Mouse (Mus musculus): ENCODE results near the gene Anks3. TPM values are rescaled to one million over a fixed set of nuclear protein-coding genes. Genes with fewer than 3 reads are reported as not detected.

Gene Anks3
- polyA plus RNA-seq, 1 experiment from 2014 or later, result 39.6 TPM

DNA sequence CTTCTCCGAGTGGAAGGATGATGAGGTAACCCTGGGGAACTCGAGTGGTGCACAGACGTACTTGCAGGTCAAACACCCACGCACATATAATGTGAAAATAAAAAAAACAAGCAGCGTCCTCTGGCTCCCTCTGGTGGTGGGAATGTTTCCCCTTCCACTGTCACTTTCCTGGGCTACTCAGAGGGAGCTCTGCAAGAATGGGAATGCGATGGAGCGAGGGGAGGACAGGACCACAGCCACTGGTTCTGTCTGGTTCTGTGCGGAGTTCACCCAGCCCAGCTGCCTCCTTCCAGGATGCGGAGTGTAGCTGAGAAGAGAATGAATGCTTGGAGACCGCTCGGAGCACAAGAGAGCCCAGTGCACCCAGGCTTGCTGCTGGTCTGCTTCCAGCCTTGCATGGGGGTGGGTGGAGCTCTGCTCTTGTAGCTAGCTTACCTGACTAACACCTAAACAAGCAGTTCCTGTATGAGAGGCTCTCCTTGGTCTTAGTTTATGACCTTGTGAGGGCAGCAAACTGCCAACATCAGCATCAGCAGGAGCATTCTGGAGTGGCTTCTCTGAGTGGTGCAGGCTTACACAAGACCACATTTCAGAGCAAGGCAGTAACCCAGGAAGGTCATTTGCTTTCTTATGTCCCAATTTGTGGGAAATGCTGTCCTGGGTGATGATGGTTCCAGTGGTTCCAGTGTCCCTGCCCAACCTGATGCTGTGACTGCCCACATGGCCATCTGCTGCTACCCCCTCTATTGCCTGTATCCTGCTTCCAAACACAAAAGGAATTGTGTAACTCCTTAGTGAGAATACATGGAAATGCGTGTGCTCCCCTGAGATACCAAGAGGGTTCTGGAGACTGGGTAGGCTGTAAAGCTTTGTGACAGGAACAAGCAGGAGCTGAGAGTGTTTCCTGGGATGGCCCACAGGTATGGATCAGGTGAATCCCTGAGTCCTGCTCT lies 49.9 kb downstream of the Anks3 start:
- no peak overlapping the region for H3K9ac ChIP-seq
- H3K9me3 ChIP-seq, result no peaks in the 10 kb centered on the region
- peaks cover 4% of the 10 kb centered on the region; the same call in 1 of the 2 replicates for H3K4me1 ChIP-seq (replicated peaks)
- H3K27me3 ChIP-seq (replicated peaks), result no peaks in the 10 kb centered on the region
- no peak overlapping the region for H3K4me2 ChIP-seq (replicated peaks)
- peaks cover 36% of the 10 kb centered on the region for H3K36me3 ChIP-seq
- H3K4me3 ChIP-seq (replicated peaks), result no peak overlapping the region
- WGBS, result 35% methylated on average over 12 of the region's 12 CpGs
- peak; percentile 72 for ATAC-seq
- peak overlapping the region; percentile 36; the same call in 1 of the 2 replicates for H3K27ac ChIP-seq

DNA sequence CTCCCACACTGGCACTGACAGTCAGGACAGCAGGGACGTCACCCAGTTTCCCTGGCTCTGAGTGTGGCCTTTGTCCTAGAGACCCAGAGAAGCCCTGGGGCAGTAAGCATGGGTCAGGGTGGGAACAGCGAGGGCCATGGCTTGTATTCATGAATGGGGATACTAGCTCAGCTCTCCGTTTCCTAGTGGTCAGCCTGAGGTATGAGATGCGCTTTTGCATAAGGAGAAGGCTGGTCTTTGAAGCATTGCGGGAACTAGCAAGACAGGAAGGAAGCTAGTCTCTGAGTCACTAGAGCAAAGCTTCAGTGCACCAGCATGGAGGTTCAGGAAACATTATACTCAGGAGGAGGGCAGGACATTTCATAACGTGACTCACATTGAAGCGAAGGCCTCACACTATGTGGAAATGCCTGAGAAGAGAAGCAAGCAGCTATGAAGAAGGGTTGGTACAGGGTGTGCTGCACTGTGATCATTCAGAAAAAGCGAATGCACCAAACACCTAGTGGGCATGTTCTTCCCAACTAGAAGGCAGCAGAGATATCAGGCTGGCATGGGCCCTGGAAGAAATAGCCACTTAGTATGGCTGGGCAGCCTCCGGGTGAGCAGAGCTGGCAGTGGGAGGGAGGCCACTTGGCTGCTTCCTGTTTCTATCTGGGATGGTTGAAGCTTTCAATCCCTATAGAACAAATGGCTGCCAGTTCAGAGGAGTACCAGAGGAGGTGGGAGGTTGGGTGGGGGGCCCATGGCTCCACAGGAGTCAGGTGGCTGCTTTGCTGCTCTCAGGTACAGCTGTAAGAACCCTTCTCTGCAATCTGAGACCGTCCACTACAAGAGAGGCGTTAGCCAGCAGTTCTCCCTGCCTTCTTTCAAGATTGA lies 50.9 kb downstream of the Anks3 start:
- H3K4me2 ChIP-seq (replicated peaks), result no peak overlapping the region
- peak overlapping the region; percentile 36; the same call in 1 of the 2 replicates for H3K27ac ChIP-seq
- H3K27me3 ChIP-seq (replicated peaks), result no peaks in the 10 kb centered on the region
- no peaks in the 10 kb centered on the region for H3K9me3 ChIP-seq
- no peak overlapping the region for H3K9ac ChIP-seq
- 71% methylated on average over 11 of the region's 11 CpGs for WGBS
- ATAC-seq, result peak; percentile 54
- peaks cover 4% of the 10 kb centered on the region; the same call in 1 of the 2 replicates for H3K4me1 ChIP-seq (replicated peaks)
- peaks cover 36% of the 10 kb centered on the region for H3K36me3 ChIP-seq
- H3K4me3 ChIP-seq (replicated peaks), result no peak overlapping the region

DNA sequence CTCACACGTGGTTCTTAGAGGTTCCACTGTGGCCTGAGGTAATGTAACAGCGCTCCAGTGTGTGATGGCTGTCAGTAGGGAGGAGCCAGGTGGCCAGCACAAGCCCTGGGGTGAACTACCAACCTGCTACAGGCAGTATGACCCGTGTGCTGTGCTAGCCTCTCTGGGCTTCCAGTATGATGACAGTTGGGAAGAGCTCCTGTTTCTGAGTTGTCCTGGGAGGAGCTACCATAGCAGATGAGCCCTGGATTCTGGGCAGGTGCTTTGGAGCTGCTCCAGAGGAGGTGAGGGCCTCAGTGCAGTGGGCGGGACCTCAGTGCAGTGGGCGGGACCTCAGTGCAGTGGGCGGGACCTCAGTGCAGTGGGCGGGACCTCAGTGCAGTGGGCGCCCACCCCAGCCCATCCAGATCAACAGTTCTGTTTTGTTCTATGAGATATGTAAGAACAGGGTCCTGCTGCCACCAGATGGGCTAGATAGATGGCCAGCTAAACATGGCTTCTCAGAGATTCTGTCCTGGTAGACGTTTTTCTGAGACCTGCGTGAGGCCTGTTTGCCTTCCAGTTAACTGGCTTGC lies 51.8 kb downstream of the Anks3 start:
- peaks cover 4% of the 10 kb centered on the region; the same call in 1 of the 2 replicates for H3K4me1 ChIP-seq (replicated peaks)
- peaks cover 36% of the 10 kb centered on the region for H3K36me3 ChIP-seq
- ATAC-seq, result no peak
- WGBS, result 80% methylated on average over 10 of the region's 10 CpGs
- no peak overlapping the region for H3K9ac ChIP-seq
- H3K4me3 ChIP-seq (replicated peaks), result no peak overlapping the region
- 0 out of 2 replicates have a peak overlapping the region, but pooled peaks have one; percentile 36 for H3K27ac ChIP-seq
- H3K27me3 ChIP-seq (replicated peaks), result no peaks in the 10 kb centered on the region
- H3K4me2 ChIP-seq (replicated peaks), result no peak overlapping the region
- no peaks in the 10 kb centered on the region for H3K9me3 ChIP-seq

GRCm38 (mm10) chr16:4910758-4911157 lies 53.2 kb downstream of the Anks3 start:
- 93% methylated on average over 8 of the region's 8 CpGs for WGBS
- no peak for ATAC-seq
- peaks cover 32% of the 10 kb centered on the region for H3K36me3 ChIP-seq

DNA sequence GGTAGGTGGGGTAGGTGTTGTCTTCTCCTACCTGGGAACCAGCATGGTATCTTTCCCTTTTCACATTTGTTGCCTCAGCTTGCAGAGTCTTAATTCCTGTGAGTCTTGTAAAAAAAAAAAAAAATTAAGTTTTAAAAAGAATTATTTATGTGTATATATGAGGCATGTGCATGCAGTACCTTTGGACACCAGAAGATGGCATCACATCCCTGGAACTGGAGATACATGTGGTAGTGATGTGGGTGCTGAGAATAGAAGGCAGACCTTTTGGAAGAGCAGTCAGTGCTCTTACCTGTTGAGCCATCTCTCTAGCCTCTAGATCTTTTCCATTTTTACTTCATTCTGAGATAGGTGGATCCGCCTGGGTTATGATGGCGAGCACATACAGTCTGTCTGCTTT lies 54.3 kb downstream of the Anks3 start:
- H3K4me3 ChIP-seq (replicated peaks), result no peak overlapping the region
- no peak overlapping the region for H3K9ac ChIP-seq
- H3K4me1 ChIP-seq (replicated peaks), result peaks cover 7% of the 10 kb centered on the region
- no peak overlapping the region for H3K27ac ChIP-seq
- no peaks in the 10 kb centered on the region for H3K27me3 ChIP-seq (replicated peaks)
- ATAC-seq, result no peak
- no peaks in the 10 kb centered on the region for H3K9me3 ChIP-seq
- WGBS, result 100% methylated on average over 2 of the region's 2 CpGs
- peaks cover 26% of the 10 kb centered on the region for H3K36me3 ChIP-seq
- no peak overlapping the region for H3K4me2 ChIP-seq (replicated peaks)

More at GRCm38 (mm10) chr16:4910758-4911157, 53.2 kb downstream of the Anks3 start:
- Histone ChIP-seq H3K4me3 (replicated peaks) (no peak overlapping the region), H3K27me3 (replicated peaks) (no peaks in the 10 kb centered on the region), H3K27ac (no peak overlapping the region), H3K4me2 (replicated peaks) (no peak overlapping the region), H3K9me3 (no peaks in the 10 kb centered on the region), H3K4me1 (replicated peaks) (peaks cover 4% of the 10 kb centered on the region; the same call in 1 of the 2 replicates), H3K9ac (no peak overlapping the region)

GRCm38 (mm10) chr16:4907972-4908371 lies 56.0 kb downstream of the Anks3 start:
- ATAC-seq, result no peak
- 57% methylated on average over 5 of the region's 5 CpGs for WGBS
- no peak overlapping the region for H3K9ac ChIP-seq
- no peaks in the 10 kb centered on the region for H3K9me3 ChIP-seq
- H3K27ac ChIP-seq, result no peak overlapping the region
- H3K4me1 ChIP-seq (replicated peaks), result peaks cover 11% of the 10 kb centered on the region
- H3K36me3 ChIP-seq, result peaks cover 21% of the 10 kb centered on the region
- H3K4me2 ChIP-seq (replicated peaks), result no peak overlapping the region
- no peaks in the 10 kb centered on the region for H3K27me3 ChIP-seq (replicated peaks)
- no peak overlapping the region for H3K4me3 ChIP-seq (replicated peaks)

DNA sequence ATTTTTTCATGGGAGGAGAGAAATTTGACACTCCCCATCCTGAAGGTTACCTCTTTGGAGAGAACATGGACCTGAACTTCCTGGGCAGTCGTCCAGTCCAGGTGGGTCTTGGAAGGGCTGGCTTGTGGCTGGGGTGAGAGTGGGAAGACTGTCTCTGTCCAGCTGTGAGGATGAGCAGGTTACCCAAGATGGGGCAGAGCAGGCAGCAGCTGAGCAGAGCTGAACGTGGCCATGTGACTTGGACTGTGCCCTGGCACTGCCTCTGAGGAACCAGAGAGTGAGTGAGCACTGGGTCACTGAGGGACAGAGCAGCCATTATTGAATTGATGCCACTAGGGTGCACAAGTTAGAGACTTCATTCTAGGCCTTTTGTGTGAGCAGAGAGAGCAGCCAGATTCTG lies 56.6 kb downstream of the Anks3 start:
- H3K4me1 ChIP-seq (replicated peaks), result peaks cover 15% of the 10 kb centered on the region
- no peak for ATAC-seq
- H3K9ac ChIP-seq, result no peak overlapping the region
- H3K27me3 ChIP-seq (replicated peaks), result no peaks in the 10 kb centered on the region
- no peak overlapping the region for H3K4me3 ChIP-seq (replicated peaks)
- no peaks in the 10 kb centered on the region for H3K9me3 ChIP-seq
- 69% methylated on average over 2 of the region's 2 CpGs for WGBS
- H3K27ac ChIP-seq, result no peak overlapping the region
- peaks cover 21% of the 10 kb centered on the region for H3K36me3 ChIP-seq
- no peak overlapping the region for H3K4me2 ChIP-seq (replicated peaks)

DNA sequence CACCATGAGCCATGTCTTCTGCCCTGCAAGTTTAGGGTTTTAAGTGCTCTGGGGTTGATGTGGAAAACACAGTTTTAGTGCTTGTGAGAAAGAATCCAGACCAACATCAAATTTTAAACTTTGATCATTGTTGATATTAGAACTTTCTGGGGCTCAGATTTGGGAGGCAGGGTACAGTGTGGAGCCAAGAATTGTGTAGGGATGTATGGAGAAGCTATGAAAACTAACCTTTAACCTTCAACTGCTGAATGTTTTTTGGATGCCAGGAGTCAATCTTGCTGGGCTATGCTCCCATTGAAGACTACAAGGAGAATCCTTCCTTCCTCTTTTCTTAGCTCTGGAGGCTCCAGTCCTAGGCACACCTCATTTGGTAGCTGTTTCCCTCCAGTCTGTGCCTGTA lies 57.4 kb downstream of the Anks3 start:
- peaks cover 15% of the 10 kb centered on the region for H3K36me3 ChIP-seq
- H3K9ac ChIP-seq, result no peak overlapping the region
- H3K4me3 ChIP-seq (replicated peaks), result no peak overlapping the region
- H3K4me2 ChIP-seq (replicated peaks), result no peak overlapping the region
- no peak for ATAC-seq
- no peak overlapping the region for H3K27ac ChIP-seq
- H3K9me3 ChIP-seq, result no peaks in the 10 kb centered on the region
- no peaks in the 10 kb centered on the region for H3K27me3 ChIP-seq (replicated peaks)
- peaks cover 15% of the 10 kb centered on the region for H3K4me1 ChIP-seq (replicated peaks)

DNA sequence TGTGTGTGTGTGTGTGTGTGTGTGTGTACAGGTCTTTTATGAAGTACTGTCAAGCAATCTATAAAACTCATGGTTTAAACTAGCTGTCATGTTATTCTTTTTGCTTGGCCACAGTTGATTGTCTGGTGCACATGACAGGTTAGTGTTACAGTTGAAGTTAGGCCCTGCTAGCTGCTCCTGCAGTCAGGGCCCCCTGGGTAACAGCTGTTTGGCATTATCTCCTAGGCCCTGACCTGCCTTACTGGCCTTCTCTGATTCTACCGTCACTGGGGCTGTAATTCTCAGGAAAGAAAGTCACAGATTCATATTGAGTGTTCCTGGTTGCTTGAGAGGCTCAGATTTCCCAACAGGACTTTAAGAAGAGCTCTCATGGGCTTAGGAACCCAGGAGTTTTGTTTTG lies 58.4 kb downstream of the Anks3 start:
- Histone ChIP-seq H3K27me3 (replicated peaks) (no peaks in the 10 kb centered on the region), H3K9ac (no peak overlapping the region), H3K9me3 (no peaks in the 10 kb centered on the region), H3K27ac (no peak overlapping the region), H3K4me3 (replicated peaks) (no peak overlapping the region), H3K4me2 (replicated peaks) (no peak overlapping the region), H3K36me3 (peaks cover 7% of the 10 kb centered on the region), H3K4me1 (replicated peaks) (peaks cover 18% of the 10 kb centered on the region)
- ATAC-seq, result no peak
- WGBS, result 36% methylated on average over 1 of the region's 1 CpGs

DNA sequence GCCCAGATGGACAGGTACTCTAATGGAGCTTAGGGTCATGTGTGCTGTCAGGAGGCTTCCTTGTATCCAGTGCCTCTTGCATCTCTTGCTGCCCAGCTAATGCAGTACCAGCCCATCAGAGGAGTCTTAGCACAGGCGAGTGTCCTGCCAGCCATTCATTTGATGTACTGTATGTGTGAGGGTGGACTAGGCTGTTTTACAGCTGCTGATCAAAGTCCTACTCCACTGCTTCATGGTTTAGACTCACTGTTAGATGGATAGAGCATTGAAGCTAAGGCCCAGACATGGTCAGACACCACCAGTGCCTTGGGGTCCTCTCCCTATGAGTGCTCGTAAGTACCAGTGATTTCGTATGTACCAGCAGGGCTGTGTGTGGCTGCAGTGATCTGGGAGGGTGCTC lies 59.1 kb downstream of the Anks3 start:
- peak; percentile 46; the same call in 1 of the 2 replicates for ATAC-seq
- Histone ChIP-seq H3K27me3 (replicated peaks) (no peaks in the 10 kb centered on the region), H3K9ac (no peak overlapping the region), H3K27ac (no peak overlapping the region), H3K4me3 (replicated peaks) (no peak overlapping the region), H3K4me2 (replicated peaks) (no peak overlapping the region), H3K9me3 (no peaks in the 10 kb centered on the region), H3K4me1 (replicated peaks) (peaks cover 18% of the 10 kb centered on the region), H3K36me3 (0 out of 2 replicates have a peak, but pooled peaks cover 3% of the 10 kb centered on the region)
- 78% methylated on average over 3 of the region's 3 CpGs for WGBS

- peak; percentile 67 for ATAC-seq
- no peaks in the 10 kb centered on the region for H3K27me3 ChIP-seq (replicated peaks)
- no peak overlapping the region for H3K4me2 ChIP-seq (replicated peaks)
Observed at GRCm38 (mm10) chr16:4903491-4904102, 60.4 kb downstream of the Anks3 start.

More at GRCm38 (mm10) chr16:4903491-4904102, 60.4 kb downstream of the Anks3 start:
- Histone ChIP-seq H3K9me3 (no peaks in the 10 kb centered on the region), H3K36me3 (no peaks in the 10 kb centered on the region), H3K4me3 (replicated peaks) (no peak overlapping the region), H3K27ac (no peak overlapping the region), H3K9ac (no peak overlapping the region), H3K4me1 (replicated peaks) (peaks cover 23% of the 10 kb centered on the region)
- 67% methylated on average over 6 of the region's 6 CpGs for WGBS

Data from intestine, embryonic 15.5 days (tissue).